Mouse (Mus musculus): Measurements from ENCODE around the gene Fasl. TPM values are rescaled to one million over a fixed set of nuclear protein-coding genes. Genes with fewer than 3 reads are reported as not detected.

Fasl gene
- polyA plus RNA-seq, 1 experiment from 2014 or later, result not detected

DNA sequence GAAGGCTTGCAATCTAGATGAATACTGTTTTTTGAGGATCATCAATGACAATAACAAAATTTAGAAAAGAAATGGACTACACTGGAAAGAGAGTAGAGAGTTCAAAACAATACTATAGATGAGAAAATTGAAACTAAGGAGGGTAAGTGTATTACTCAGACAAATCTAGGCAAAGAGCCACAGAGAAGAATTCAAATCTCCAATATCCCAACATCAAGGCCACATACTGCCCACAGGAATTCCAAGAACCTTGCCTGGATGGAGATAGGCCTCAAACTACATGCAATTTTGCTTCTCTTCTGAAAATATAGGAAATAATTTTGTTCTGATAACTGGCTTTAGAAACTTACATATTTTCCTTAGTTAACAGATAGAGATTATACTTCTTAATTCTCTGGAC is 12.0 kb upstream of the Fasl start:
- Histone ChIP-seq H3K4me1 (replicated peaks; ENCODE audit: control insufficient read depth, insufficient read depth) (no peaks in the 10 kb centered on the region), H3K36me3 (ENCODE audit: control insufficient read depth, insufficient read depth, low read length) (no peaks in the 10 kb centered on the region), H3K27ac (replicated peaks) (no peak overlapping the region), H3K27me3 (ENCODE audit: control insufficient read depth, insufficient read depth, low read length) (no peaks in the 10 kb centered on the region), H3K4me3 (ENCODE audit: low read depth, low read length) (no peak overlapping the region), H3K9ac (ENCODE audit: low read length) (no peak overlapping the region), H3K4me2 (replicated peaks; ENCODE audit: low read depth) (no peak overlapping the region), H3K9me3 (ENCODE audit: control insufficient read depth, low read length) (no peaks in the 10 kb centered on the region)
- ATAC-seq (ENCODE audit: low FRiP score, low TSS enrichment), result no peak
- DNase-seq (ENCODE audit: low spot score), result no peak
- TF ChIP-seq EP300 (optimal IDR thresholded peaks at IDR 0.05), result no peak

DNA sequence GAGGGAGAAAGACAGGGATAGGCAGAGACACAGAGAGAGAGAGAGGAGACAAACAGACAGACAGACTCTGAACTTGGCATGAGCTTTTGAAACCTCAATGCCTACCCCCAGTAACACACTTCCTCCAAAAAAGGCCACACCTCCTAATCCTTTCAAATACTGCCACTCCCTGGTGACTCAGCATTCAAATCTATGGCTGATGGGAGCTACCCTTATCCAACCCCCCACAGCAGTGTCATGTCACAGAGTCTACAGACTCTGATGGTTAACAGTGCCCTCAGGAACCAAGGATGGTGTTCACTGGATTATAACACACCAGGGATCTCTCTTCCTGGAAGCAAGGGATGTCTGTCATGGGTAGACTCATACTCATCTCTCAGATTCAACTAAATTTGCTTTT is 11.5 kb upstream of the Fasl start:
- H3K4me1 ChIP-seq (replicated peaks; ENCODE audit: control insufficient read depth, insufficient read depth), result no peaks in the 10 kb centered on the region
- no peaks in the 10 kb centered on the region for H3K9me3 ChIP-seq (ENCODE audit: control insufficient read depth, low read length)
- H3K27me3 ChIP-seq (ENCODE audit: control insufficient read depth, insufficient read depth, low read length), result no peaks in the 10 kb centered on the region
- ATAC-seq (ENCODE audit: low FRiP score, low TSS enrichment), result no peak
- no peak for TF ChIP-seq CTCF (IDR thresholded peaks at IDR 0.05; ENCODE audit: low read depth)
- no peak for TF ChIP-seq EP300 (optimal IDR thresholded peaks at IDR 0.05)
- no peak for DNase-seq (ENCODE audit: low spot score)
- H3K27ac ChIP-seq (replicated peaks), result no peak overlapping the region
- H3K36me3 ChIP-seq (ENCODE audit: control insufficient read depth, insufficient read depth, low read length), result no peaks in the 10 kb centered on the region
- no peak overlapping the region for H3K9ac ChIP-seq (ENCODE audit: low read length)
- no peak overlapping the region for H3K4me3 ChIP-seq (ENCODE audit: low read depth, low read length)
- H3K4me2 ChIP-seq (replicated peaks; ENCODE audit: low read depth), result no peak overlapping the region

DNA sequence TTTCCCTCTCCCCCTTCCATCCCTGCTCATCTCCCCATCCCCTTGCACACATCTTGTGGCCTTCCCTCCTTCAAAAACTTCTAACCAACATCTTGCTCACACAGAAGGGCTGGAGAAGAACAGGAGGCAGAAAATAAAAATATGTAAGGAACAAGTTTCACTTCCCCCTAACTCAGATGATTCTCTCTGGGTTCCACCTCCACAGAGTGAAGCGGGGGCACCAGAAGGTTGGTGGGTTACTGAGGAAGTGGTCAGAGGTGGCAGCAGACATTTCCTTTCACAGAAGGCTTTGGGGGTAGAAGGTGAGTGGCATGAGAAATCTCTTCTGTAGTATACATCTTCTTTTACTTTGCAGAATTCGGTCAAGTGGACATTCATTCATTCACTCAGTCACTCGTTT is 10.6 kb upstream of the Fasl start:
- Histone ChIP-seq H3K27me3 (ENCODE audit: control insufficient read depth, insufficient read depth, low read length) (no peaks in the 10 kb centered on the region), H3K4me3 (ENCODE audit: low read depth, low read length) (no peak overlapping the region), H3K4me1 (replicated peaks; ENCODE audit: control insufficient read depth, insufficient read depth) (no peaks in the 10 kb centered on the region), H3K9ac (ENCODE audit: low read length) (no peak overlapping the region), H3K27ac (replicated peaks) (no peak overlapping the region), H3K4me2 (replicated peaks; ENCODE audit: low read depth) (no peak overlapping the region), H3K36me3 (ENCODE audit: control insufficient read depth, insufficient read depth, low read length) (no peaks in the 10 kb centered on the region), H3K9me3 (ENCODE audit: control insufficient read depth, low read length) (no peaks in the 10 kb centered on the region)
- DNase-seq (ENCODE audit: low spot score) (no peak), ATAC-seq (ENCODE audit: low FRiP score, low TSS enrichment) (no peak)
- 89% methylated on average over 3 of the region's 3 CpGs for WGBS
- TF ChIP-seq EP300 (optimal IDR thresholded peaks at IDR 0.05) (no peak), CTCF (IDR thresholded peaks at IDR 0.05; ENCODE audit: low read depth) (no peak)

DNA sequence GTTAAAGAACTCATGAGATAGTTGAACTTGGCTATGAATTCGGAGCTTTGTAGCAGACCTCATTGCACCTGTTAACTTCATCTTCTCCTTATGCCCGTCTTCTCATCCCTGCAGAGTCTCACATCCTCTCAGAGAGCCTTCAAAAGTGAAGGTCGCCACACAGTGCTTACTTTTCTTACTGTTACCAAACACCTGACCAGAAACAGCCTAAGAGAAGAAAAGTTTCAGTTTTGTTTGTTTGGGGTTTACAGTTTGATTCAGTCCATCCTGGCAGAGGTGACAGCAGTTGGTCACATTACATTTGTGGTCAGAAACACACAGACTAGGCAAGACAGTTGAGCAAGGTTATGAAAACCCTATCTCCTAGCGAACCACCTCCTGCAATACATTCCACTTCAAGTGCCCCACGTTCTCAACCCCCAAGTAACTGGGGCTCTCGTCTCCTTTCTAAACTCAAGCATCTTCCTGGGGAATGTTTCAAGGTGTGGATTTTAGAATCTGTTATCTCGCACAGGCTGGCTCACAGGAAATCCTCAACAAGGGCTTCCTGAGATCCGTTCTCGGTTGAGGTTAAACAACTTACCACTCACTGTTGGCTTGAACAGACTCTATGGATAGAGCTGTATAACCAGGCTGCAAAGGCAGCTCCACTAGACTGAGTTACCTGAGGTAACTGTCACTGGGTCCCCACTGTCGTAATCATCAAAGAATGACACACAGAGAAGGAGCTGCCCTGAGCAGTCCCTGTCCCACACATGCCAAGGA is 6.3 kb upstream of the Fasl start:
- Histone ChIP-seq H3K9ac (ENCODE audit: low read length) (no peak overlapping the region), H3K4me3 (ENCODE audit: low read depth, low read length) (no peak overlapping the region), H3K9me3 (ENCODE audit: control insufficient read depth, low read length) (no peaks in the 10 kb centered on the region), H3K4me2 (replicated peaks; ENCODE audit: low read depth) (no peak overlapping the region), H3K27me3 (ENCODE audit: control insufficient read depth, insufficient read depth, low read length) (no peaks in the 10 kb centered on the region), H3K36me3 (ENCODE audit: control insufficient read depth, insufficient read depth, low read length) (no peaks in the 10 kb centered on the region), H3K4me1 (replicated peaks; ENCODE audit: control insufficient read depth, insufficient read depth) (no peaks in the 10 kb centered on the region), H3K27ac (replicated peaks) (no peak overlapping the region)
- ATAC-seq (ENCODE audit: low FRiP score, low TSS enrichment) (no peak), DNase-seq (ENCODE audit: low spot score) (no peak)
- TF ChIP-seq EP300 (optimal IDR thresholded peaks at IDR 0.05) (no peak), CTCF (IDR thresholded peaks at IDR 0.05; ENCODE audit: low read depth) (no peak)
- 74% methylated on average over 10 of the region's 10 CpGs for WGBS

DNA sequence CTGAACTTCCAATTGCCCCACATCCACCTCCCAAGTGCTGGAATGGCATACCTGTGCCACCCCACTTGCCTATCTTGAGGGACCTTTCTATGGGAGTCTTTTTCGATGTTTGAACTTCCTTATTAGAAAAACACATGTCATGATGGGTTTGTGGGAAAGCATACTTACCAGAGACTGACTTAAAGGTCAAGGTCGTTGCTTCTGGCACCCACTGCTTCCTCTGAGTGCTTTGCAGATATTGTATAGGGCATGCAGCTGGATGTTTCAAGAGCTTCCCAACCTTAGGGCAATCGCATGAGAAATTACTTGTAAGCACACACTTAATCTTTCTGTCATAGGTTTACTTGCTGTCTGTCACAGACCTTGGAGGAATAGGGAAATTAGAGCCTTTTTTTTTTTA is 5.0 kb upstream of the Fasl start:
- WGBS, result 56% methylated on average over 3 of the region's 3 CpGs
- Histone ChIP-seq H3K27me3 (ENCODE audit: control insufficient read depth, insufficient read depth, low read length) (no peaks in the 10 kb centered on the region), H3K36me3 (ENCODE audit: control insufficient read depth, insufficient read depth, low read length) (no peaks in the 10 kb centered on the region), H3K4me2 (replicated peaks; ENCODE audit: low read depth) (no peak overlapping the region), H3K4me3 (ENCODE audit: low read depth, low read length) (no peak overlapping the region), H3K4me1 (replicated peaks; ENCODE audit: control insufficient read depth, insufficient read depth) (no peaks in the 10 kb centered on the region), H3K9ac (ENCODE audit: low read length) (no peak overlapping the region), H3K9me3 (ENCODE audit: control insufficient read depth, low read length) (no peaks in the 10 kb centered on the region), H3K27ac (replicated peaks) (no peak overlapping the region)
- no peak for ATAC-seq (ENCODE audit: low FRiP score, low TSS enrichment)
- no peak for TF ChIP-seq CTCF (IDR thresholded peaks at IDR 0.05; ENCODE audit: low read depth)
- no peak for TF ChIP-seq EP300 (optimal IDR thresholded peaks at IDR 0.05)
- DNase-seq (ENCODE audit: low spot score), result no peak

DNA sequence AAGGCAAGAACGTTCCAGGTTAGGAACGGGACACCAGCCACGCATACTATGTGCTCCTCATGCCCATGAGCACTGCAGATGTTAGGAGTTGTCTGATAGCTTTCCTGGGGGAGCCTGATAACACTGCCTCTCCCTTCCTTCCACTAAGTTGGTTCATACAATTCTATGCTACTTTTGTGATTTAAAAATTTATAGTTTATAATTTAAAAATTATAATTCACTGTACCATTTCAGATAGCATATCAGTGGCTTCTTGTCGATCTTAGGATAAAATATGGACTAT is 4.3 kb upstream of the Fasl start:
- no peaks in the 10 kb centered on the region for H3K27me3 ChIP-seq (ENCODE audit: control insufficient read depth, insufficient read depth, low read length)
- DNase-seq (ENCODE audit: low spot score) (no peak), ATAC-seq (ENCODE audit: low FRiP score, low TSS enrichment) (no peak)
- no peaks in the 10 kb centered on the region for H3K4me1 ChIP-seq (replicated peaks; ENCODE audit: control insufficient read depth, insufficient read depth)
- WGBS, result 84% methylated on average over 4 of the region's 4 CpGs
- no peak overlapping the region for H3K4me3 ChIP-seq (ENCODE audit: low read depth, low read length)
- H3K9ac ChIP-seq (ENCODE audit: low read length), result no peak overlapping the region
- H3K36me3 ChIP-seq (ENCODE audit: control insufficient read depth, insufficient read depth, low read length), result no peaks in the 10 kb centered on the region
- no peak overlapping the region for H3K4me2 ChIP-seq (replicated peaks; ENCODE audit: low read depth)
- TF ChIP-seq CTCF (IDR thresholded peaks at IDR 0.05; ENCODE audit: low read depth), result no peak
- TF ChIP-seq EP300 (optimal IDR thresholded peaks at IDR 0.05), result no peak
- no peaks in the 10 kb centered on the region for H3K9me3 ChIP-seq (ENCODE audit: control insufficient read depth, low read length)
- no peak overlapping the region for H3K27ac ChIP-seq (replicated peaks)
